ENCODE assay signal across 11 mouse cellular contexts in the genomic region with DNA sequence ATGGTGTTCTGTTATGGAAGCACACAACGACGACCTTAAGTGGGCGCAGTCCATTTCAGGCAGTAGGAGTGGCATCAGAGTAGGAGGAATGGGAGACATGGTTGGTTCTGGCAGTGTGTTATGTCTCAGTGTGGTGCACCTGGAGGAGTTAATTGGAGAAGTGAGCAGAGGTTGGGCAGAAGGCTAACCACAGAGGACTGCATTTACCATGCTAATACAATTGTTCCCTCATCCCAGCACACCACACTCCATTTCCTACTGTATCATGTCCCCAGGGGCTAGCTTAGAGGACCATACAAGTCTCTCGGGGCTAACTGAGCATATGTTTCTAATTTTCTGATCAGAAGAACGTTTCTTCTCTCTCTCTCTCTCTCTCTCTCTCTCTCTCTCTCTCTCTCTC. TPM values are rescaled to one million over a fixed set of nuclear protein-coding genes. Genes with fewer than 3 reads are reported as not detected.
"Had no signal": no experiment of that assay in that cellular context is flagged by ENCODE, and none has a peak within 500 bp of the region (broad histone marks: within the 10 kb centered on the region; RNA-seq: fewer than 3 reads in every experiment).

No protein-coding gene starts in this region.

- H3K27me3 ChIP-seq: neural tube, embryonic 13.5 days; neural tube, embryonic 15.5 days; stomach, embryonic 15.5 days had no signal

- H3K36me3 ChIP-seq: neural tube, embryonic 13.5 days; neural tube, embryonic 15.5 days; stomach, embryonic 15.5 days had no signal

- H3K27ac ChIP-seq: neural tube, embryonic 13.5 days; neural tube, embryonic 15.5 days; stomach, embryonic 15.5 days; stomach, postnatal 0 days had no signal

- H3K4me1 ChIP-seq: neural tube, embryonic 13.5 days; stomach, embryonic 15.5 days had no signal

- H3K4me2 ChIP-seq: neural tube, embryonic 13.5 days; neural tube, embryonic 15.5 days; stomach, embryonic 15.5 days had no signal

- H3K9me3 ChIP-seq: neural tube, embryonic 13.5 days; neural tube, embryonic 15.5 days; stomach, embryonic 15.5 days had no signal

- H3K9ac ChIP-seq: neural tube, embryonic 13.5 days; neural tube, embryonic 15.5 days; stomach, embryonic 15.5 days had no signal

- H3K4me3 ChIP-seq: neural tube, embryonic 13.5 days; neural tube, embryonic 15.5 days; stomach, embryonic 15.5 days had no signal

- DNase-seq: right cerebral cortex, adult 18-20 months; right cerebral cortex, postnatal 25 days; thymus, adult 18-20 months had no signal

RNA-seq across cellular contexts. Expression of gene Syt16, which starts 18.0 kb away (rescaled TPM):
- total RNA-seq: neutrophil, adult 5-6 weeks had no signal
- polyA plus RNA-seq: small intestine, adult 2 months; spleen, adult 2 months; thymus, adult 2 months had no signal
